ENCODE assay signal across 8 mouse cellular contexts in the genomic region with DNA sequence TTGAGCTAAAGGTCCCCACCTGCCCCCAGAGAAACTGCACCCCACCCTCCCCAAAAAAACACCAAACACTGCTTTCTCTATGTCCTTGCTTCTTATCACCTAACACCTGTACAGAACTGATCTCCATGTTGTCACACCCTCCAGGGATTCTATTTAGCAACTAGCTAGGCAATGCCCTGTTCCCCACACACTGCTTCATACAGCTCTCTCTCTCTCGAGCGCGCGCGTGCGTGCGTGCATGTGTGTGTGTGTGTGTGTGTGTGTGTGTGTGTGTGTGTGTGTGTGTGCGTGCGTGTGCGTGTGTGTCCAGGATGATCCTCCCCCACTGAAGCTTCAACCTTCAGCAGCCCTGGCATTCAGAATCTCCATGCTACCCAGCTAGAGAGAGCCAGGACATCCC. TPM values are rescaled to one million over a fixed set of nuclear protein-coding genes. Genes with fewer than 3 reads are reported as not detected.
DNase-seq lines count a peak whose midpoint lies in the region; ATAC-seq and TF ChIP-seq lines count a peak whose summit lies in the region.

No protein-coding gene starts in this region.

- 0 out of 2 replicates have a peak, but pooled peaks cover 4% of the 10 kb centered on the region for H3K36me3 ChIP-seq in kidney, embryonic 16.5 days (ENCODE audit: insufficient read depth, low read length)
- H3K36me3 ChIP-seq in embryonic facial prominence, embryonic 11.5 days (replicated peaks; ENCODE audit: control insufficient read depth, insufficient read depth, low read depth, low read length), result no peaks in the 10 kb centered on the region
- H3K36me3 ChIP-seq in hindbrain, postnatal 0 days (ENCODE audit: insufficient read depth, low read length), result no peaks in the 10 kb centered on the region
- no peaks in the 10 kb centered on the region for H3K36me3 ChIP-seq in midbrain, embryonic 15.5 days (replicated peaks)

- H3K4me2 ChIP-seq in kidney, embryonic 16.5 days (replicated peaks; ENCODE audit: low read depth, low read length), result peak overlapping the region; percentile 51
- peak overlapping the region; percentile 57 for H3K4me2 ChIP-seq in embryonic facial prominence, embryonic 11.5 days (ENCODE audit: low read depth, low read length)
- H3K4me2 ChIP-seq in hindbrain, postnatal 0 days (ENCODE audit: low read depth, low read length), result peak overlapping the region; percentile 39; the same call in 1 of the 2 replicates
- peak overlapping the region; percentile 33; the same call in 1 of the 2 replicates for H3K4me2 ChIP-seq in midbrain, embryonic 15.5 days

- no peaks in the 10 kb centered on the region for H3K9me3 ChIP-seq in kidney, embryonic 16.5 days (ENCODE audit: low read length)
- no peaks in the 10 kb centered on the region for H3K9me3 ChIP-seq in embryonic facial prominence, embryonic 11.5 days (replicated peaks; ENCODE audit: control insufficient read depth, low read length)
- H3K9me3 ChIP-seq in hindbrain, postnatal 0 days (ENCODE audit: low read length), result no peaks in the 10 kb centered on the region
- H3K9me3 ChIP-seq in midbrain, embryonic 15.5 days, result no peaks in the 10 kb centered on the region

- no peak for DNase-seq in kidney, adult 9 months
- no peak for DNase-seq in embryonic facial prominence, embryonic 11.5 days (ENCODE audit: low spot score)
- no peak for DNase-seq in hindbrain, postnatal 0 days (ENCODE audit: low spot score)
- no peak for DNase-seq in cerebellum, postnatal 14 days
- no peak for DNase-seq in spleen, postnatal 36 days (ENCODE audit: low spot score in 2 of 2)
- no peak for DNase-seq in gastrocnemius, postnatal 4 days (ENCODE audit: low spot score in 2 of 2)

- 86% methylated on average over 10 of the region's 10 CpGs for WGBS in kidney, embryonic 16.5 days
- 92% methylated on average over 10 of the region's 10 CpGs for WGBS in embryonic facial prominence, embryonic 11.5 days
- WGBS in hindbrain, postnatal 0 days, result 82% methylated on average over 10 of the region's 10 CpGs
- 78% methylated on average over 10 of the region's 10 CpGs for WGBS in midbrain, embryonic 15.5 days

- H3K27me3 ChIP-seq in kidney, embryonic 16.5 days (ENCODE audit: insufficient read depth, low read length), result no peaks in the 10 kb centered on the region
- H3K27me3 ChIP-seq in embryonic facial prominence, embryonic 11.5 days (ENCODE audit: control insufficient read depth, insufficient read depth, low read length), result no peaks in the 10 kb centered on the region
- H3K27me3 ChIP-seq in hindbrain, postnatal 0 days (ENCODE audit: insufficient read depth, low read length), result no peaks in the 10 kb centered on the region
- H3K27me3 ChIP-seq in midbrain, embryonic 15.5 days (replicated peaks), result no peaks in the 10 kb centered on the region

- H3K4me1 ChIP-seq in kidney, embryonic 16.5 days (ENCODE audit: insufficient read depth, low read length), result peaks cover 69% of the 10 kb centered on the region
- peaks cover 14% of the 10 kb centered on the region for H3K4me1 ChIP-seq in embryonic facial prominence, embryonic 11.5 days (ENCODE audit: control insufficient read depth, insufficient read depth, low read length)
- H3K4me1 ChIP-seq in hindbrain, postnatal 0 days (ENCODE audit: insufficient read depth, low read length), result peaks cover 25% of the 10 kb centered on the region
- peaks cover 34% of the 10 kb centered on the region for H3K4me1 ChIP-seq in midbrain, embryonic 15.5 days

- peak overlapping the region; percentile 50 for H3K4me3 ChIP-seq in kidney, embryonic 16.5 days (ENCODE audit: low read length)
- H3K4me3 ChIP-seq in embryonic facial prominence, embryonic 11.5 days (ENCODE audit: low read depth, low read length), result no peak overlapping the region
- no peak overlapping the region for H3K4me3 ChIP-seq in hindbrain, postnatal 0 days (ENCODE audit: low read length)
- no peak overlapping the region for H3K4me3 ChIP-seq in midbrain, embryonic 15.5 days

- peak overlapping the region; percentile 77 for H3K9ac ChIP-seq in kidney, embryonic 16.5 days (replicated peaks; ENCODE audit: low read length)
- peak overlapping the region; percentile 64; the same call in 1 of the 2 replicates for H3K9ac ChIP-seq in embryonic facial prominence, embryonic 11.5 days (replicated peaks; ENCODE audit: low read length)
- H3K9ac ChIP-seq in hindbrain, postnatal 0 days (replicated peaks; ENCODE audit: low read length), result no peak overlapping the region
- no peak overlapping the region for H3K9ac ChIP-seq in midbrain, embryonic 15.5 days

- ATAC-seq in kidney, embryonic 16.5 days (ENCODE audit: low FRiP score, low TSS enrichment), result no peak
- ATAC-seq in embryonic facial prominence, embryonic 11.5 days (replicated peaks; ENCODE audit: insufficient number of reproducible peaks, low FRiP score, low TSS enrichment, low read depth), result no peak
- no peak for ATAC-seq in hindbrain, postnatal 0 days
- no peak for ATAC-seq in midbrain, embryonic 15.5 days (replicated peaks)

- no peak for TF ChIP-seq CTCF in hindbrain, postnatal 0 days (IDR thresholded peaks at IDR 0.05; ENCODE audit: low read depth)

- H3K27ac ChIP-seq in kidney, embryonic 16.5 days (ENCODE audit: low read length), result peak overlapping the region; percentile 95; the same call in 1 of the 2 replicates
- H3K27ac ChIP-seq in embryonic facial prominence, embryonic 11.5 days (replicated peaks; ENCODE audit: low read depth, low read length), result no peak overlapping the region
- no peak overlapping the region for H3K27ac ChIP-seq in hindbrain, postnatal 0 days
- H3K27ac ChIP-seq in midbrain, embryonic 15.5 days, result no peak overlapping the region

RNA-seq across cellular contexts. Expression of a gene that starts 1.1 kb away (rescaled TPM):
- polyA plus RNA-seq in kidney, embryonic 16.5 days (2015; fragmentation: Nextera tagmentation; extraction: Ambion mirVana), result 7.1 and 9.4 TPM in 2 replicates
- 5.2 and 6.2 TPM in 2 replicates for polyA plus RNA-seq in embryonic facial prominence, embryonic 11.5 days (2014; fragmentation: Nextera tagmentation; extraction: Ambion mirVana)
- 7.2 and 8.1 TPM in 2 replicates for total RNA-seq in hindbrain, postnatal 0 days (2014; rRNA removed)
- 2.7 and 3.2 TPM in 2 replicates for polyA plus RNA-seq in hindbrain, postnatal 0 days (2015; fragmentation: Nextera tagmentation; extraction: Ambion mirVana)
- polyA plus RNA-seq in midbrain, embryonic 15.5 days (2015; fragmentation: Nextera tagmentation; extraction: Ambion mirVana), result 7.0 and 7.7 TPM in 2 replicates
- 1 to 10 TPM; 6.2 to 6.5 TPM for total RNA-seq in gastrocnemius, postnatal 4 days (2021)

RNA-seq across cellular contexts. Expression of a gene that starts 39.8 kb away (rescaled TPM):
- polyA plus RNA-seq in kidney, embryonic 16.5 days (2015; fragmentation: Nextera tagmentation; extraction: Ambion mirVana), result not detected in 2 replicates
- polyA plus RNA-seq in embryonic facial prominence, embryonic 11.5 days (2014; fragmentation: Nextera tagmentation; extraction: Ambion mirVana), result not detected in 2 replicates
- not detected in 2 replicates for total RNA-seq in hindbrain, postnatal 0 days (2014; rRNA removed)
- polyA plus RNA-seq in hindbrain, postnatal 0 days (2015; fragmentation: Nextera tagmentation; extraction: Ambion mirVana), result not detected in 2 replicates
- polyA plus RNA-seq in midbrain, embryonic 15.5 days (2015; fragmentation: Nextera tagmentation; extraction: Ambion mirVana), result not detected in 2 replicates
- not detected for total RNA-seq in gastrocnemius, postnatal 4 days (2021)

RNA-seq across cellular contexts. Expression of a gene that starts 46.1 kb away (rescaled TPM):
- not detected in 2 replicates for polyA plus RNA-seq in kidney, embryonic 16.5 days (2015; fragmentation: Nextera tagmentation; extraction: Ambion mirVana)
- polyA plus RNA-seq in embryonic facial prominence, embryonic 11.5 days (2014; fragmentation: Nextera tagmentation; extraction: Ambion mirVana), result not detected in 2 replicates
- not detected in 2 replicates for total RNA-seq in hindbrain, postnatal 0 days (2014; rRNA removed)
- polyA plus RNA-seq in hindbrain, postnatal 0 days (2015; fragmentation: Nextera tagmentation; extraction: Ambion mirVana), result not detected in 2 replicates
- not detected in 2 replicates for polyA plus RNA-seq in midbrain, embryonic 15.5 days (2015; fragmentation: Nextera tagmentation; extraction: Ambion mirVana)
- not detected for total RNA-seq in gastrocnemius, postnatal 4 days (2021)

RNA-seq across cellular contexts. Expression of a gene that starts 57.7 kb away (rescaled TPM):
- not detected in 2 replicates for polyA plus RNA-seq in kidney, embryonic 16.5 days (2015; fragmentation: Nextera tagmentation; extraction: Ambion mirVana)
- polyA plus RNA-seq in embryonic facial prominence, embryonic 11.5 days (2014; fragmentation: Nextera tagmentation; extraction: Ambion mirVana), result not detected in 2 replicates
- total RNA-seq in hindbrain, postnatal 0 days (2014; rRNA removed), result not detected in 2 replicates
- polyA plus RNA-seq in hindbrain, postnatal 0 days (2015; fragmentation: Nextera tagmentation; extraction: Ambion mirVana), result not detected in 2 replicates
- polyA plus RNA-seq in midbrain, embryonic 15.5 days (2015; fragmentation: Nextera tagmentation; extraction: Ambion mirVana), result not detected in 2 replicates
- total RNA-seq in gastrocnemius, postnatal 4 days (2021), result 1 to 10 TPM; 1.9 to 4.2 TPM

Comparison
In these comparisons a context has a peak if more than half of its experiments do, and no peak if none do; other contexts are left out.
1. H3K9ac ChIP-seq: peak in kidney, embryonic 16.5 days (single experiment) and embryonic facial prominence, embryonic 11.5 days (single experiment); none in hindbrain, postnatal 0 days (single experiment) and midbrain, embryonic 15.5 days (single experiment).
2. Peak in every context shown above with its lines, with median percentiles within 50 percentile points of each other: H3K4me2 ChIP-seq.